Mouse (Mus musculus) limb, embryonic 14.5 days (tissue): ENCODE measurements around the gene Rpl22l1. TPM values are rescaled to one million over a fixed set of nuclear protein-coding genes. Genes with fewer than 3 reads are reported as not detected.

Source experiments
- ATAC-seq: fragments of 200-750 bp; cut with Nextera tagmentation; 2 replicates; pipeline ENCODE4 v1.8.0; 2017; ENCODE audit warnings: low read depth, moderate number of reproducible peaks, moderate TSS enrichment; ENCODE audit not compliant: low FRiP score
- DNase-seq: peaks from one replicate; pipeline ENCODE4 v3.0.0-alpha.2; 2015; ENCODE audit warnings: low spot score
- H3K27ac ChIP-seq: fragments of 300-500 bp; sonication (generic); replicated peaks from 2 replicates; pipeline ENCODE4 v1.5.1; 2014; ENCODE audit warnings: low read depth, mild to moderate bottlenecking, low read length, moderate library complexity, mixed read lengths
- H3K27me3 ChIP-seq: fragments of 300-500 bp; sonication (generic); 2 replicates; pipeline ENCODE4 v1.6.1; 2014; ENCODE audit warnings: low read length, mixed read lengths; ENCODE audit not compliant: control insufficient read depth, insufficient read depth
- H3K36me3 ChIP-seq: fragments of 300-500 bp; sonication (generic); 2 replicates; pipeline ENCODE4 v1.6.1; 2014; ENCODE audit warnings: mild to moderate bottlenecking, low read length, moderate library complexity, mixed read lengths; ENCODE audit not compliant: control insufficient read depth, insufficient read depth
- H3K4me1 ChIP-seq: fragments of 300-500 bp; sonication (generic); 2 replicates; pipeline ENCODE4 v1.6.1; 2014; ENCODE audit warnings: antibody characterized with exemption, low read length, mixed read lengths; ENCODE audit not compliant: control insufficient read depth, insufficient read depth
- H3K4me2 ChIP-seq: fragments of 300-500 bp; sonication (generic); replicated peaks from 2 replicates; pipeline ENCODE4 v1.6.1; 2014; ENCODE audit warnings: low read depth, mild to moderate bottlenecking, low read length, moderate library complexity; ENCODE audit not compliant: severe bottlenecking
- H3K4me3 ChIP-seq: fragments of 300-500 bp; sonication (generic); replicated peaks from 2 replicates; pipeline ENCODE4 v1.5.1; 2014; ENCODE audit warnings: low read length
- H3K9ac ChIP-seq: fragments of 300-500 bp; sonication (generic); 2 replicates; pipeline ENCODE4 v1.6.1; 2014; ENCODE audit warnings: mild to moderate bottlenecking, low read depth, low read length, moderate library complexity; ENCODE audit not compliant: severe bottlenecking
- H3K9me3 ChIP-seq: fragments of 300-500 bp; sonication (generic); 2 replicates; pipeline ENCODE4 v1.6.1; 2016; ENCODE audit warnings: low read length; ENCODE audit not compliant: control insufficient read depth
- POLR2A ChIP-seq: fragments of 200-500 bp; IDR thresholded peaks from 2 replicates; pipeline ENCODE4 v1.8.0; 2012; ENCODE audit warnings: inconsistent platforms, mild to moderate bottlenecking, moderate library complexity, borderline replicate concordance; ENCODE audit not compliant: insufficient read depth, insufficient read length; ENCODE audit errors: extremely low read depth
- WGBS: fragments of 180-500 bp; shearing (Covaris S2); extraction: QIAGEN DNeasy Blood & Tissue Kit; methylation state at CpG from one replicate; pipeline ENCODE4 v1.1.7; 2014; 5-methylcytosine and 5-hydroxymethylcytosine counted together
- polyA plus RNA-seq, 2 experiments: library from polyadenylated mRNA; depleted of rRNA in 1 of 2; stranded (reverse) in 1 of 2; unstranded in 1 of 2; fragments of >200 nt; fragmentation: Nextera tagmentation in 1 of 2; extraction: Ambion mirVana in 1 of 2; gene quantifications; 2 replicates each; pipeline versions ENCODE4 v1.2.1 to v1.2.3; 2012 to 2014

Gene Rpl22l1
- polyA plus RNA-seq, 2 experiments, result 322 to 519 TPM

- Histone ChIP-seq H3K4me1 (0 out of 2 replicates have a peak, but pooled peaks cover 2% of the 10 kb centered on the region), H3K4me2 (no peak overlapping the region), H3K9me3 (no peaks in the 10 kb centered on the region), H3K36me3 (peaks cover 16% of the 10 kb centered on the region), H3K4me3 (no peak overlapping the region), H3K9ac (no peak overlapping the region), H3K27ac (no peak overlapping the region), H3K27me3 (no peaks in the 10 kb centered on the region)
- DNase-seq, result no peak
- WGBS, result 75% methylated on average over 4 of the region's 4 CpGs
- no peak for TF ChIP-seq POLR2A
- ATAC-seq, result no peak
These were observed 6.2 kb downstream of the Rpl22l1 start for GRCm38 (mm10) chr3:28811441-28811840.

GRCm38 (mm10) chr3:28814361-28814760, 9.1 kb downstream of the Rpl22l1 start:
- DNase-seq, result peak; percentile 83
- no peaks in the 10 kb centered on the region for H3K36me3 ChIP-seq
- H3K27ac ChIP-seq, result no peak overlapping the region
- H3K4me3 ChIP-seq, result no peak overlapping the region
- no peaks in the 10 kb centered on the region for H3K27me3 ChIP-seq
- no peak overlapping the region for H3K9ac ChIP-seq
- H3K4me2 ChIP-seq, result no peak overlapping the region
- no peak for TF ChIP-seq POLR2A
- no peaks in the 10 kb centered on the region for H3K9me3 ChIP-seq
- WGBS, result 6% methylated on average over 4 of the region's 4 CpGs
- no peaks in the 10 kb centered on the region for H3K4me1 ChIP-seq
- no peak; the same call in 1 of the 2 replicates for ATAC-seq

DNA sequence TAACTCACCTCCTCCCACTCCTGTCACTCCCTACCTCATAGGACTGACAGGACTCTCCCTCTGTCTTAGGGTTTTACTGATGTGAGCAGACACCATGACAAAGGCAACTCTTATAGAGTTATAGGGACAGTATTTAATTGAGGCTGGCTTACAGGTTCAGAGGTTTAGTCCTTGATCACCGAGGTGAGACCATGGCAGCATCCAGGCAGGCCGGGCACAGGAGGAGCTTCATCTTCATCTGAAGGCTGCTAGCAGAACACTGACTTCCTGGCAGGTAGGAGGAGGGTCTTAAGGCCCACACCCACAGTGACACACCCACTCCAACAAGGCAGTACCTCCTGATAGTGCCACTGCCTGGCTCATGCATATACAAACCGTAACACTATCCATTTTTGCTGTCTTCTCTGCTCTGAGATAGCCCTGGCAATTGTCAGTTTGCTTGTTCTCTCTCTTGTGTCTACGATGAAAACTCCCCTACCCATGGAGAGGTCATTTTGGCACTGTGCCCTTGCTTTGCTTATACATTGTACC, 10.8 kb downstream of the Rpl22l1 start:
- H3K36me3 ChIP-seq, result no peaks in the 10 kb centered on the region
- H3K9ac ChIP-seq, result no peak overlapping the region
- ATAC-seq (no peak), DNase-seq (no peak)
- H3K27ac ChIP-seq, result no peak overlapping the region
- WGBS, result 86% methylated on average over 4 of the region's 4 CpGs
- H3K27me3 ChIP-seq, result no peaks in the 10 kb centered on the region
- TF ChIP-seq POLR2A, result no peak
- H3K9me3 ChIP-seq, result no peaks in the 10 kb centered on the region
- no peak overlapping the region for H3K4me3 ChIP-seq
- no peaks in the 10 kb centered on the region for H3K4me1 ChIP-seq
- no peak overlapping the region for H3K4me2 ChIP-seq

DNA sequence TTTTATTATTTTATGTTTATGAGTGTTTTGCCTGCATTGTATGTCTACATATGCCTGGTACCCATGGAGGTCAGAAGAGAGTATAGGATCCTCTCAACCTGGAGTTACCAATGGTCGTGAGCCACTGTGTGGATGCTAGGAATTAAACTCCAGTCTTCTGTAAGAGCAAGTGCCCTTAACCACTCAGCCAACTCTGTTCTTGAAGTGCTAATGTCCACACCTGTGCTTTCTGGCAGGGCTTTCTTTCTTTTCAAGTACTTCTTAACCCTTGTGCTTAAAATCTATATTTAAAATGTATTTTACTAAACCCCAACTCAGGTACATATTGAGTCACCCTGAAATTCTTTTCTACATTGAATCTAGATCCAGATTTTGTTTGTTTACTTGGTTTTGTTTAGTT, 21.0 kb downstream of the Rpl22l1 start:
- Histone ChIP-seq H3K9ac (no peak overlapping the region), H3K9me3 (no peaks in the 10 kb centered on the region), H3K27ac (no peak overlapping the region), H3K4me3 (no peak overlapping the region), H3K27me3 (no peaks in the 10 kb centered on the region), H3K36me3 (no peaks in the 10 kb centered on the region), H3K4me2 (no peak overlapping the region), H3K4me1 (no peaks in the 10 kb centered on the region)
- no peak for ATAC-seq
- DNase-seq, result no peak
- no peak for TF ChIP-seq POLR2A
- WGBS, result 96% methylated on average over 1 of the region's 1 CpGs

GRCm38 (mm10) chr3:28827605-28828004, 22.4 kb downstream of the Rpl22l1 start:
- Histone ChIP-seq H3K9me3 (no peaks in the 10 kb centered on the region), H3K27ac (no peak overlapping the region), H3K4me1 (no peaks in the 10 kb centered on the region), H3K4me3 (no peak overlapping the region), H3K4me2 (no peak overlapping the region), H3K36me3 (no peaks in the 10 kb centered on the region), H3K9ac (no peak overlapping the region), H3K27me3 (no peaks in the 10 kb centered on the region)
- WGBS, result 87% methylated on average over 2 of the region's 2 CpGs
- no peak for ATAC-seq
- TF ChIP-seq POLR2A, result no peak
- DNase-seq, result no peak

DNA sequence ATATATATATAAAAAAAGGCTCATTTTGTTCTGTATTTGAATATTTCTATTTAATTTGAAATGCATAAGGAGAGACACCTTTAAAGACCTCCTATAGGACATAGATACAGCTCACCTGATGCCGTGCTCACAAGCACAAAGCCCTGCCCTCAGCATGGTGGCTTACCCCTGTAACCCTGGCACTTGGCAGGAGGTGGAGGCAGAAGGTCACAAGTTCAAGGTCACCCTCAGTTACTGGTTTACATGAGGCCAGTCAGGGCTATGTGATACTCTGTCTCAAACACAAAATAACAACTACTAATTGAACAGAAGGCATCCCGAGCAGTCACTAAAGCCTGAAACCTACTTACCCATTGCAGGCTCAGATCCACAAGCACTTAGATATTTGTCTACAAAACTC, 24.2 kb downstream of the Rpl22l1 start:
- WGBS, result 94% methylated on average over 2 of the region's 2 CpGs
- no peak overlapping the region for H3K4me2 ChIP-seq
- H3K9ac ChIP-seq, result no peak overlapping the region
- no peak for DNase-seq
- H3K27me3 ChIP-seq, result no peaks in the 10 kb centered on the region
- no peaks in the 10 kb centered on the region for H3K36me3 ChIP-seq
- H3K4me3 ChIP-seq, result no peak overlapping the region
- no peak for TF ChIP-seq POLR2A
- H3K27ac ChIP-seq, result no peak overlapping the region
- H3K9me3 ChIP-seq, result no peaks in the 10 kb centered on the region
- no peaks in the 10 kb centered on the region for H3K4me1 ChIP-seq
- ATAC-seq, result no peak
